Mouse (Mus musculus) adrenal gland (tissue): ENCODE results near the gene Ric8b.

Experiments used
- intact Hi-C: fragments of 180-260 bp; cut with DNase I; formaldehyde crosslinking; loops from one replicate; pipeline ENCODE4 v1.15.1; 2025

The Ric8b gene

GRCm38 (mm10) chr10:84958597-84958996 is 41.2 kb downstream of the Ric8b start:
- intact Hi-C loops = no loop called here

GRCm38 (mm10) chr10:84960380-84960930 is 43.0 kb downstream of the Ric8b start:
- intact Hi-C loops = no loop called here

- intact Hi-C loops = no loop called here
Observed at GRCm38 (mm10) chr10:84963126-84963525, 45.7 kb downstream of the Ric8b start.

GRCm38 (mm10) chr10:84963726-84964125 is 46.3 kb downstream of the Ric8b start:
- intact Hi-C loops = no loop called here

GRCm38 (mm10) chr10:84966542-84966941 is 49.1 kb downstream of the Ric8b start:
- intact Hi-C loops = no loop called here

DNA sequence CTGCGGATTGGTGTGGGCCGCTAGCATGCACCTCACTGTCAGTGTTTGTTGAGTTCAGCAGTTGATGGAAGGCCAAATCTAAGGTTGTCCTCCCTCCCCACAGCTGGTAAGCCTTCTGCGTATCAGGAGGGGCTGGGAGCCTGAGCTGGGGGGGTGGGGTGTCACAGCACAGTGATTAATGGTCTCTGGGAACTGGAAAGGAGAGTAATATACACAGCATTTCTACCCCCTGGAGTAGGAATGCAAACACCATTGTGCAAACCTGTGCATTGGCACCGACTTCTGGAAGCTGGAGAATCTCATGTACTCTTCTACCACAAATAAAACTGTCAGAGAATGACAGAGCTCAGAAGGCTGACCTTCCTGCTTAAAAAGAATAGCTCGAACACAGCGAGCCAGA is 50.2 kb downstream of the Ric8b start:
- intact Hi-C loops = no loop called here

DNA sequence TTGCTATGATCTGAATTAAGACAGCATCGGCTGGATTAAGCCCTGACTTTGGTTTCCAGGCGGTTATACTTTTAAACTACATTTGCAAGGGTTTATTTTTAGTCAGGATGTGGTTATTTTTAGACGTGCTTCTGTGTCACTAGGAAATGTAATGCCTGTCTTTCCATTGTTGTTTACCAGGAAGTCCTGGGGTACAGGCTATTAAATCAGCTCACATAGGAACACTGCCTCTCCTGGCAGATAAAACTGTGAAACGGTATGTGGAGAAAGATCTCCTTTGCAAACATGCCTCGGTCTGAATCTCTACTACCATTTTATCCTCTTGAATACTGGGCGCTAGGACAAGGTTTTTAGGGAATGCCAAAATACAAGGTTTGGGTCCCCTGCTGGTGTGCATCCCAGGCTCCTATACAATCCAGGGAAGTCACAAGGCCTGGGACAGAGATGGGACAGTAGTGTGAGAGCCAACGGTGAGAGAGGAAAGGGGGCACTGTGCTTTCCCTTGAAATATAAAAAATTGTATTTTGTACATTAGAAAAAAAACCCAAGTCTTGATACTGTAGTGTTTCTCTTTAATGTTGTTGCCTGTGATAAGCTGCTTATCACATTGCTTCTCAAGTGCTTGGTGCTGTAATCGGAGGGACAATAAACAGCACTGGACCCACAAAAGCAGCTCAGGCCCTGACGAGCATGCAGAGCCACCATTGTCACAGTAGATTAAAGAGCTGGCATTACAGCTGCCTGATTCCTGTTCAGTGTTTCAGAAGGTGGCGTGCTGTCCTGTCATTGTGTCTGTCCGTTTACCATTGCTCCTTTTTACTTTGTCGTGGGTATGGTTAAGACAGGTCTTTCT is 51.7 kb downstream of the Ric8b start:
- intact Hi-C loops = no loop called here

GRCm38 (mm10) chr10:84975264-84975663 is 57.8 kb downstream of the Ric8b start:
- intact Hi-C loops = no loop called here

DNA sequence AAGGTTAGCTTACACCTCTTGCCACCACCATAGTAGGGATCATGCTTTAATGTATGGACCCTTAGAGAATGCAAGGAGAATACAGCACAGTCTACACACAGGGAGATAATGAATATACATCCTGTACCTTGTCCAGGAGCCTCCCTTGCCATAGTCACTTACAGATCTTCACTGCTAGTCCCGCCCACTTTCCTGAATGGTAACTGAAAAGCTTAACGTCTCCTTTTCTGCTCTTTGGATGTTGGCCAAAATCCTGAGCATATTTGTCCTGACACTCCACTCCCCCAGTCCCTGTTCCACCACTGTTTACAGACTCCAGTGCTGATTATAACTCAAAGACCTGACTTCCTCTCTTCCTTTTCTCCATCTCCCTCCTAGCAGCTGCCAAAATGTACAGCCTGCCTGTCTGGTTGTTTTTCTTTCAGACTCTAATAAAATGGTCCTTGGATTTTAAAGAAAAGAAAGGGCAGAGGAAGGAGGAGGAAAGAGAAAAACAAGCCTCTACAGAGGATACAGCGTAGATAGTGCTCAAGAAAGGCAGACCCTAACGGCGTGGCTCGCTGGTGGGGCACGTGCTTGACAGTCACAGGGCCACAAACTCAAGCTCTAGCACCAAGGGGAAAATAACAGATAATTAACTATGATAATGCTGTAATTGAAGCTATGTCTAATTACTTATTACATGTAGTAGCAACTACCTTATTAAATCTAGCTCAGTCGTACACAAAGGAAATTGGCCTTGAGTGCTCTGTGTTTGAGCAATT is 59.4 kb downstream of the Ric8b start:
- intact Hi-C loops = no loop called here

GRCm38 (mm10) chr10:84980291-84980690 is 62.9 kb downstream of the Ric8b start:
- intact Hi-C loops = loop anchor here (10.0 kb wide), 1 partner anchor 145 kb away; no protein-coding TSS in a partner anchor

DNA sequence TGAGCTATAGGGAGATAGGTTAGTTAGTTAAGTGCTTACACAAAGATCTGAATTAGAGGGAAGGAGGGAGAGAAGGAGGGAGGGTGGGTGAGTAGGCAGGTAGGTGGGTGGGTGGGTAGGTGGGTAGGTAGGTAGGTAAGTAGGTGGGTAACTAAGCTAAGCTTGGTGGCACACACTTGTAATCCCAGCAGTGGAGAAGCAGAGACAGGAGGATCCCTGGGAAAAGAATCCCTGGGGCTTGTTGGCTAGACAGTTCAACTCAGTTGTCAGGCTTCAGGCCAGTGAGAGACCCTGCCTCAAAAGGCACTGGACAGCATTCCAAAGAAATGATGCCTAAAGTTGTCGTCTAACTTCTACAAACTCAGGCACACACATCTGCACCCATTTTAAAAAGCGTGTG is 64.0 kb downstream of the Ric8b start:
- intact Hi-C loops = loop anchor here (10.0 kb wide), 1 partner anchor 147 kb away; no protein-coding TSS in a partner anchor

DNA sequence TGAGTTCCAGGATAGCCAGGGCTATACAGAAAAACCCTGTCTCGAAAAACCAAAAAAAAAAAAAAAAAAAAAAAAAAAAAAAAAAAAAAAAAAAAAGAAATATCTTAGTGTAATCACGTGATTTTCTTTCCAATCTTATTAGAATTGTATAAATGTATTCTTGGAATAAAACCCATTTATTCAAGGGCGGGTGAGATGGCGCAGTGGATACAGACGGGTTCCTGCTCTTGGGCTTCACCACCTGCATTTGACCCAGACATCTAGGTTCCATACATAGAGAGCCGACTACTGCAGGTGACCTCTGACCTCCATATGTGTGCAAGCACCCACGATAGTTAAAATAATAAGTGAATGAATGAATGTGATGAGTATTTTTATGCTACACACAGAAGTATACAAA is 65.3 kb downstream of the Ric8b start:
- intact Hi-C loops = loop anchor here (10.0 kb wide), 1 partner anchor 148 kb away; no protein-coding TSS in a partner anchor

GRCm38 (mm10) chr10:84985956-84986355 is 68.5 kb downstream of the Ric8b start:
- intact Hi-C loops = loop anchor here (10.0 kb wide), 1 partner anchor 151 kb away; no protein-coding TSS in a partner anchor

GRCm38 (mm10) chr10:84987666-84988065 is 70.2 kb downstream of the Ric8b start:
- intact Hi-C loops = loop anchor here (10.0 kb wide), 1 partner anchor 153 kb away; no protein-coding TSS in a partner anchor

DNA sequence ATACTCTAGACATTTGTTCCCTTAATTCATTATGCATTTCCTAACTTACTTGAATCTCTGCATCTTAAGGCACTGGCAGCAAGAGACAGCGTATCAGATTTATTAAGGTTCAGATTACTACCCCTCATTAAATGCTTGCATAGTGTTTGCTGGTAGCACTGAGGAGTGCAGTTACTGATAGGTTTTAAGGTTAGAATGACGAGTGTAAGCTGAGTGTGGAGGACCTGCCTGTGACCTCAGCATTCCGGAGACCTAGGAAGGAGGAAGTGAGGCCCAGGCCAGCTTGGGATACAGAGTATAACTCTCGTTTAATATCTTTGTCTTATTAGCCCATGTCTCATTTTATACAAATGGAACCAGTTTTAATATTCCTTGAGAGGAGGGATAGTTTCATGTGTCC is 71.2 kb downstream of the Ric8b start:
- intact Hi-C loops = loop anchor here (10.0 kb wide), 1 partner anchor 154 kb away; no protein-coding TSS in a partner anchor

- intact Hi-C loops = no loop called here
Observed at GRCm38 (mm10) chr10:84994346-84994745, 76.9 kb downstream of the Ric8b start.

- intact Hi-C loops = no loop called here
Observed at GRCm38 (mm10) chr10:84994971-84995370, 77.6 kb downstream of the Ric8b start.

DNA sequence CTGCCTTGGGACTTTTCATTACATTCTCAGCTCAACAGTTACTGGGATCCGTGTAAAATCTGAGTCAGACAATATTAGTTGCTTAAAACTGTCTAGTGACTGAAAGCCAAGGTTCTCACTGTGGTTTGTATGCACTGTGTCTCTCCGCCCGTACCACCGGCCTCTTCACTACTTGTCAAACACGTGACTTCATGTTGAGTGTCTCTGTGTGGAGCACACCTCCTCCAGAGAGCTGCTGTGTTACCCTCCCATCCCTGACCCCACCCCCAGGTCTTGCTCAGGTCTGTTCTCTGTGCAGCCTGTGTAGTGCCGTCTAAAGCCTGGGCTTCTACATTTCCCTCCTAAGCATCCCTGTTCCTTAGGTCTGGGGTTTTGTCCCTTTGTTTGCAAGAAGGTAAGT is 79.0 kb downstream of the Ric8b start:
- intact Hi-C loops = no loop called here

GRCm38 (mm10) chr10:84997571-84998224 is 80.3 kb downstream of the Ric8b start:
- intact Hi-C loops = no loop called here

DNA sequence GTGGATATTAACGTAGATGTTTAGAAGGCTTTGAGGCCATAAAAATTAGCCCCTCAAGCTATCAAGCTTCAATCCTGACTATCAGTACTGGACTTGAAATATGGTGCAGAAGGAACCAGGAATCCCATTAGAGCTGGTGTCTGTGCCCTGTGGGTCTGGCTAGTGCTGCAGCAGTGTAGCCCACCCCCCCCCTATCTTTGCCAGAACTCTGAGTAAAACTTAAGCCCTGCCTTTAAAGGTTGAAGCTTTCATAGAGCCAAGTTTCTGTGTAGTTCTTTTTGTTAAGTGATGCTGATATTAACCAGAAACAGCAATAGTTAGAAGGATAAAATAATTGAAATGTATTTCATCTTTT is 80.8 kb downstream of the Ric8b start:
- intact Hi-C loops = no loop called here

DNA sequence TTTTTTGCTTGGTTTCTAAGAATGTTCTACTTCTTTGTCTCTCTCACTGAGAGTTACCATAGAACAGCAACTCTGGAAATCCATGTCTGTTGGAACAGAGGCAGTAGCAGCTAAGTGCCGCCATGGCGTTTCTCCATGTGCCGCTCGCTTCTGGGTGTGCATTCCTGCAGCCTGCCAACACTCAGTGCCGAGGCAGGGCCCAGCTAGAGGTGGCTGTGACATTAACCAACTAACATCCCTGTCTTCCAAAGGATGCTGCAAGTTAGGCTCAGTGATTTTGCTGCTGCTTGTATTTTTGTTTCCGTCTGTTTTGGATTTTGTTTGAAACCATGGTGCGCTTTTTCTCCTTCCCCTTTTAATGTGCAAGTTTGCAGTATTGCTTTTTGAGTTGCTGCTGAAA is 84.5 kb downstream of the Ric8b start:
- intact Hi-C loops = no loop called here
